Mouse (Mus musculus) heart, postnatal 25 days (tissue): ENCODE measurements around the gene A630076J17Rik. TPM values are rescaled to one million over a fixed set of nuclear protein-coding genes. Genes with fewer than 3 reads are reported as not detected.

ENCODE experiments used
- DNase-seq: peaks from one replicate; pipeline ENCODE4 v3.0.0; 2022; ENCODE audit warnings: low spot score
- intact Hi-C: fragments of 180-260 bp; cut with DNase I; formaldehyde crosslinking; loops from one replicate; pipeline ENCODE4 v1.15.1; 2025
- total RNA-seq, 2 experiments: library from RNA; stranded (reverse); gene quantifications; 2 replicates each; pipeline ENCODE4 v1.2.3; 2021

A630076J17Rik gene
- total RNA-seq, 2 experiments from 2014 or later = not detected

DNA sequence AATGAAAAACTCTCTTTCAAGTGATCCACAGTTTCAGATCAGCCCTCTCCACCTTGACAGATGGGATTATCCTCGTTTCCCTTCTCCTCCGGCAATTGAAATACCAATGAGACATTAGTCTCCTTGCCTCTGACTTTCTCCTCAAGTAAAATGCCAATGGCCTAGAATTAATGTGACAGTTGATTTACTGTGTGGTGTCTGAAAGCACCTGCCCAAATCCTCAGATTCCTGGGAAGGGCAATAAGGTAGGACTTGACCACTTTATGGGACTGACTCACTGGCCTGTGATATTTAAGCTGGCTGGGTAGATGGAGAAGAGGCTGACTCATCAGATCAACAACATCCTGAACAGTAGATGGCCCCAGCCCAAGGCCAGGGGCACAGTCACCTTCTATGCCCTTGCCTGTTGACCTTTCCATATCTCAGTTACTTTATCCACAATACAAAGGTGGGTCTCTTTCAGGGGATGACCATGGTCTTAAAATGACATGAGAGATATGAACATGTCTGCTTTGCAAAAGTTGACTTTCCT lies 36.5 kb downstream of the A630076J17Rik start:
- no peak for DNase-seq
- intact Hi-C loops = no loop called here

GRCm38 (mm10) chr3:107272433-107272832 lies 42.0 kb downstream of the A630076J17Rik start:
- no peak for DNase-seq
- intact Hi-C loops = loop anchor here (10.0 kb wide), 1 partner anchor 178 kb away; no protein-coding TSS in a partner anchor

GRCm38 (mm10) chr3:107273820-107274219 lies 43.4 kb downstream of the A630076J17Rik start:
- intact Hi-C loops = loop anchor here (1.0 to 10.0 kb wide), 3 partner anchors 41 to 179 kb away; no protein-coding TSS in a partner anchor
- DNase-seq = peak; percentile 28

DNA sequence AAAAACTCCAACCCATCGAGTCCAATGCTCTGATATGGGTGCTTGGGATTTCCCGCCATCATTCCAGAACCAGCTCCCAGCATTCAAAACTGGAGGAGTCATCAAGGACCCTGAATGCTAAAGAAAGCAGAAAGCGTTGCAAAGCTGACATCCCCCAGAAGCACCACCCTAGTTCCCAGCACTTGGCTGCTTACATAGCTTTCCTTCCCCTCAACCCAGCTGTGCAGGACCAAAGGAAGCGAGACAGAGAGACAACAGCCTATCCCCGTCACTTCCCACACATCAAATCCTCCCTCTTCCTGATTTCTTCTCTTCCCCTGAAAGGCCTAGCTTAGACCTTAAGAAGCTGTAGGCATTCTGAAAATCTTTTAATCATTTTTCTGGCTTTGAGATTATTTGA lies 44.9 kb downstream of the A630076J17Rik start:
- intact Hi-C loops = loop anchor here (5.0 to 10.0 kb wide), 2 partner anchors 181 to 192 kb away; no protein-coding TSS in a partner anchor

GRCm38 (mm10) chr3:107275996-107276395 lies 45.6 kb downstream of the A630076J17Rik start:
- intact Hi-C loops = loop anchor here (5.0 to 10.0 kb wide), 2 partner anchors 181 to 191 kb away; no protein-coding TSS in a partner anchor
- DNase-seq = no peak

More for the DNA sequence above, 44.9 kb downstream of the A630076J17Rik start:
- DNase-seq = no peak

- no peak for DNase-seq
- intact Hi-C loops = loop anchor here (5.0 to 10.0 kb wide), 2 partner anchors 182 to 191 kb away; no protein-coding TSS in a partner anchor
Observed at GRCm38 (mm10) chr3:107276626-107277025, 46.2 kb downstream of the A630076J17Rik start.

DNA sequence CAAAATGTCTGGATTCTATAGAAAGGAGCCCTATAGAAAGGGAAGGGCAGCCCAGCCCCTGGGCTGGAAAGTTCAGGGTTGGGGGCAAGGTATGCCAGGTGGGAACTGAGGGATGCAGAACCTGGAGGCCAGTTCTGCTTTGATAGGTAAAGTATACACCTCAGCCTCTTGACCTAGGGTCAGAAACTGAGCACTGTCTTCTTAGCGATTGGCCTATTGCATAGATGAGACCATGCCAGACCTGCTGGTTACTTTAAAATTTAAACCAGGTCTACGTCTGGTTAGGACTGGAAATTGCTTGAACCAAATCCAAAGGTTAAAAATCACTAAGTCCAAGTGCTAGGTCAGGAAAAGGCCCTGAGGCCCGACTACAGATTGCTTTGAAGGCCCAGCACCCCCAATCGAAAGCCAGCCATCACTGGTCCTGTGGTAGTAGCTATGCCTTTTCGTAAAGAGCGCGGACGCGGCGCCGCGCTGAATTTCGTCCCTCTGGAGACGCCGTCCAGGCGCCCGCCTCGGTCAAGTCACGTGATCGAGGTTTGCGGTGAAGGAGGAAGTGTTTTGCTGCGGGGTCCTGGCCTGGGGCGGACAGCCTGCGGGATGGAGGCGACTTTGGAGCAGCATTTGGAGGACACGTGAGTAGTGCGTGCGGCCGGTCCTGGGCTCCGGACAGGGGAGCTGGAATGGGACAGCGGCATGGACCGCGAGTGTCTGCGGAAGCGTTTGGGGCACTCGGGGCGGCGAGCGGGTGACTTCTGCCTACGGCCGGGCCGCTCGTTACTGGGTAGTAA lies 48.3 kb downstream of the A630076J17Rik start, which contains the start of gene Lamtor5:
Lamtor5 (plus strand) TSS at position 380 of the 791 bp plus-strand sequence.
- intact Hi-C loops = loop anchor here (2.0 to 10.0 kb wide), 3 partner anchors 52 to 189 kb away; no protein-coding TSS in a partner anchor
- DNase-seq = peak; percentile 80

Other genes starting within 250 kb of the A630076J17Rik start
- gene Kcna3, start 194.4 kb upstream of the A630076J17Rik start, total RNA-seq = under 1 TPM; 0.36 to 0.47 TPM
- 1 to 10 TPM; 1.4 to 2.0 TPM for gene Kcna2, start 129.5 kb upstream of the A630076J17Rik start, total RNA-seq
- gene Kcna10, start 47.6 kb upstream of the A630076J17Rik start, total RNA-seq = not detected
- under 1 TPM in 1 of 2 experiments, not detected in 1; 0.22 TPM for gene Cym, start 8.9 kb upstream of the A630076J17Rik start, total RNA-seq
- not detected for gene Prok1, start 9.1 kb downstream of the A630076J17Rik start, total RNA-seq
- 10 to 100 TPM; 65.2 to 66.1 TPM for gene Lamtor5, start 48.2 kb downstream of the A630076J17Rik start, total RNA-seq
- gene Slc16a4, start 60.6 kb downstream of the A630076J17Rik start, total RNA-seq = under 1 TPM; 0.26 to 0.36 TPM
- gene Rbm15, start 103.1 kb downstream of the A630076J17Rik start, total RNA-seq = 10 to 100 TPM; 20.5 to 23.7 TPM
- gene Kcnc4, start 228.9 kb downstream of the A630076J17Rik start, total RNA-seq = under 1 TPM; 0.06 to 0.16 TPM